Mouse (Mus musculus): ENCODE data around the gene Scyl2. TPM values are rescaled to one million over a fixed set of nuclear protein-coding genes. Genes with fewer than 3 reads are reported as not detected.

Gene Scyl2
- total RNA-seq, 2 experiments from 2014 or later: 27.2 to 28.0 TPM

- no peak for ATAC-seq (replicated peaks; ENCODE audit: poor library complexity, severe bottlenecking)
Observed at GRCm38 (mm10) chr10:89621129-89621528, 65.0 kb downstream of the Scyl2 start, which contains the start of gene Slc17a8. Gene Slc17a8 (minus strand): TSS chr10:89621253.

GRCm38 (mm10) chr10:89599311-89599710 is 86.8 kb downstream of the Scyl2 start:
- ATAC-seq (replicated peaks; ENCODE audit: poor library complexity, severe bottlenecking): no peak

GRCm38 (mm10) chr10:89597275-89597674 is 88.8 kb downstream of the Scyl2 start:
- ATAC-seq (replicated peaks; ENCODE audit: poor library complexity, severe bottlenecking): peak; percentile 79

GRCm38 (mm10) chr10:89595935-89596334 is 90.2 kb downstream of the Scyl2 start:
- ATAC-seq (replicated peaks; ENCODE audit: poor library complexity, severe bottlenecking): no peak

GRCm38 (mm10) chr10:89595514-89595913 is 90.6 kb downstream of the Scyl2 start:
- ATAC-seq (replicated peaks; ENCODE audit: poor library complexity, severe bottlenecking): no peak

GRCm38 (mm10) chr10:89594309-89594708 is 91.8 kb downstream of the Scyl2 start:
- ATAC-seq (replicated peaks; ENCODE audit: poor library complexity, severe bottlenecking): peak; percentile 28; the same call in 1 of the 2 replicates

GRCm38 (mm10) chr10:89592797-89593196 is 93.3 kb downstream of the Scyl2 start:
- no peak for ATAC-seq (replicated peaks; ENCODE audit: poor library complexity, severe bottlenecking)

GRCm38 (mm10) chr10:89589877-89590276 is 96.2 kb downstream of the Scyl2 start:
- no peak for ATAC-seq (replicated peaks; ENCODE audit: poor library complexity, severe bottlenecking)

Other genes with a start within 250 kb of the Scyl2 start
- 13.0 and 17.0 TPM in 2 replicates for gene Gas2l3, start 242.3 kb downstream of the Scyl2 start, total RNA-seq (2014; fragmentation: Nextera tagmentation)
- 29.4 and 30.9 TPM in 2 replicates for gene Gas2l3, start 242.3 kb downstream of the Scyl2 start, total RNA-seq (2017)
- not detected in 2 replicates for gene Nr1h4, start 152.7 kb downstream of the Scyl2 start, total RNA-seq (2014; fragmentation: Nextera tagmentation)
- gene Nr1h4, start 152.7 kb downstream of the Scyl2 start, total RNA-seq (2017): not detected in 2 replicates
- not detected in 2 replicates for gene Slc17a8, start 65.0 kb downstream of the Scyl2 start, total RNA-seq (2014; fragmentation: Nextera tagmentation)
- gene Slc17a8, start 65.0 kb downstream of the Scyl2 start, total RNA-seq (2017): not detected in 2 replicates
- gene Actr6, start 46.0 kb upstream of the Scyl2 start, total RNA-seq (2014; fragmentation: Nextera tagmentation): 17.4 and 24.6 TPM in 2 replicates
- gene Actr6, start 46.0 kb upstream of the Scyl2 start, total RNA-seq (2017): 26.8 and 30.5 TPM in 2 replicates
- gene Uhrf1bp1l, start 58.7 kb upstream of the Scyl2 start, total RNA-seq (2014; fragmentation: Nextera tagmentation): 46.9 and 65.2 TPM in 2 replicates
- 40.3 and 44.9 TPM in 2 replicates for gene Uhrf1bp1l, start 58.7 kb upstream of the Scyl2 start, total RNA-seq (2017)
- not detected in 2 replicates for gene Anks1b, start 187.2 kb upstream of the Scyl2 start, total RNA-seq (2014; fragmentation: Nextera tagmentation)
- gene Anks1b, start 187.2 kb upstream of the Scyl2 start, total RNA-seq (2017): not detected in 2 replicates